ENCODE assay signal across 9 mouse cellular contexts in genomic region chr11:48588833-48589649, GRCm38 (mm10).
DNase-seq lines count a peak whose midpoint lies in the region; ATAC-seq and TF ChIP-seq lines count a peak whose summit lies in the region.
"Had no signal": no experiment of that assay in that cellular context is flagged by ENCODE, and none has a peak within 500 bp of the region (broad histone marks: within the 10 kb centered on the region; RNA-seq: fewer than 3 reads in every experiment).

No protein-coding gene starts in this region.

- peak; percentile 76; the same call in 1 of the 2 replicates for ATAC-seq in kidney, embryonic 14.5 days (ENCODE audit: low FRiP score, low TSS enrichment)
- ATAC-seq in limb, embryonic 13.5 days (ENCODE audit: low FRiP score, low read depth): peak; percentile 51; the same call in 1 of the 2 replicates

- H3K36me3 ChIP-seq in spleen, adult 2 months (ENCODE audit: control insufficient read depth, insufficient read depth, low read length): no peaks in the 10 kb centered on the region
- no peaks in the 10 kb centered on the region for H3K36me3 ChIP-seq in kidney, embryonic 14.5 days (ENCODE audit: control insufficient read depth, insufficient read depth, low read length)
- no peaks in the 10 kb centered on the region for H3K36me3 ChIP-seq in limb, embryonic 13.5 days

- H3K27me3 ChIP-seq in spleen, adult 2 months (ENCODE audit: control insufficient read depth, insufficient read depth, low read length): no peaks in the 10 kb centered on the region
- no peaks in the 10 kb centered on the region for H3K27me3 ChIP-seq in kidney, embryonic 14.5 days (ENCODE audit: control insufficient read depth, insufficient read depth, low read length)
- 0 out of 2 replicates have a peak, but pooled peaks cover 3% of the 10 kb centered on the region for H3K27me3 ChIP-seq in limb, embryonic 13.5 days
- H3K27me3 ChIP-seq: megakaryocyte, embryonic 14.5 days had no signal

- WGBS in spleen, adult 2 months: 25% methylated on average over 9 of the region's 9 CpGs
- WGBS in kidney, embryonic 14.5 days: 38% methylated on average over 9 of the region's 9 CpGs
- 34% methylated on average over 9 of the region's 9 CpGs for WGBS in limb, embryonic 13.5 days

- peak; percentile 29; the same call in 1 of the 2 replicates for TF ChIP-seq CTCF in spleen, adult 2 months (IDR thresholded peaks at IDR 0.05; ENCODE audit: extremely low read depth, insufficient read depth, insufficient read length, insufficient replicate concordance)

- H3K4me1 ChIP-seq in spleen, adult 2 months (ENCODE audit: control insufficient read depth, insufficient read depth, insufficient read length): no peaks in the 10 kb centered on the region
- no peaks in the 10 kb centered on the region for H3K4me1 ChIP-seq in kidney, embryonic 14.5 days (ENCODE audit: control insufficient read depth, insufficient read depth, low read length)
- peaks cover 2% of the 10 kb centered on the region for H3K4me1 ChIP-seq in limb, embryonic 13.5 days
- H3K4me1 ChIP-seq: megakaryocyte, embryonic 14.5 days had no signal

- TF ChIP-seq POLR2A in spleen, adult 2 months (IDR thresholded peaks at IDR 0.05; ENCODE audit: low read depth, low read length): no peak

- no peak overlapping the region; the same call in 1 of the 2 replicates for H3K9ac ChIP-seq in kidney, embryonic 14.5 days (ENCODE audit: low read depth, low read length)
- H3K9ac ChIP-seq in limb, embryonic 13.5 days: no peak overlapping the region

- no peak overlapping the region for H3K27ac ChIP-seq in spleen, adult 2 months (ENCODE audit: insufficient read depth, low read length)
- no peak overlapping the region for H3K27ac ChIP-seq in kidney, embryonic 14.5 days (ENCODE audit: low read depth, low read length)
- H3K27ac ChIP-seq in limb, embryonic 13.5 days: no peak overlapping the region

- no peak overlapping the region for H3K4me3 ChIP-seq in spleen, adult 2 months (ENCODE audit: extremely low read depth, insufficient read depth, insufficient read length)
- no peak overlapping the region for H3K4me3 ChIP-seq in kidney, embryonic 14.5 days (ENCODE audit: low read length)
- H3K4me3 ChIP-seq in limb, embryonic 13.5 days: no peak overlapping the region
- H3K4me3 ChIP-seq: megakaryocyte, embryonic 14.5 days had no signal

- no peak for DNase-seq in spleen, adult 2 months (ENCODE audit: low read depth in 1 of 2, low spot score in 2 of 2)
- DNase-seq in spleen, postnatal 14 days (ENCODE audit: low spot score in 2 of 2): no peak
- DNase-seq in cerebellum, postnatal 25 days: peak; percentile 39 to 73
- peak; percentile 56 for DNase-seq in gastrocnemius, postnatal 10 days
- peak; percentile 59 for DNase-seq in neural tube, embryonic 10.5 days (ENCODE audit: extremely low spot score, low spot score)
- peak; percentile 3 for DNase-seq in thymus, postnatal 25 days

- H3K4me2 ChIP-seq in kidney, embryonic 14.5 days (replicated peaks; ENCODE audit: low read depth, low read length): no peak overlapping the region
- H3K4me2 ChIP-seq in limb, embryonic 13.5 days (replicated peaks): no peak overlapping the region

- H3K9me3 ChIP-seq in kidney, embryonic 14.5 days (ENCODE audit: control insufficient read depth, low read length): no peaks in the 10 kb centered on the region
- H3K9me3 ChIP-seq in limb, embryonic 13.5 days: no peaks in the 10 kb centered on the region
- H3K9me3 ChIP-seq: megakaryocyte, embryonic 14.5 days had no signal

Comparison
In these comparisons a context has a peak if more than half of its experiments do, and no peak if none do; other contexts are left out.
1. DNase-seq: peak in cerebellum, postnatal 25 days (2 of 2), gastrocnemius, postnatal 10 days (single experiment), neural tube, embryonic 10.5 days (single experiment) and thymus, postnatal 25 days (single experiment); none in spleen, adult 2 months (0 of 2) and spleen, postnatal 14 days (0 of 2).